Mouse (Mus musculus) ES-Bruce4 (cell line): Measurements from ENCODE around the gene Kirrel3.

Experiments used
- CTCF ChIP-seq: IDR thresholded peaks from one replicate; pipeline ENCODE4 v1.8.1; 2011; ENCODE audit warnings: low read depth, low read length
- POLR2A ChIP-seq: IDR thresholded peaks from one replicate; pipeline ENCODE4 v1.8.1; 2011; ENCODE audit warnings: low read length; ENCODE audit not compliant: insufficient read depth

DNA sequence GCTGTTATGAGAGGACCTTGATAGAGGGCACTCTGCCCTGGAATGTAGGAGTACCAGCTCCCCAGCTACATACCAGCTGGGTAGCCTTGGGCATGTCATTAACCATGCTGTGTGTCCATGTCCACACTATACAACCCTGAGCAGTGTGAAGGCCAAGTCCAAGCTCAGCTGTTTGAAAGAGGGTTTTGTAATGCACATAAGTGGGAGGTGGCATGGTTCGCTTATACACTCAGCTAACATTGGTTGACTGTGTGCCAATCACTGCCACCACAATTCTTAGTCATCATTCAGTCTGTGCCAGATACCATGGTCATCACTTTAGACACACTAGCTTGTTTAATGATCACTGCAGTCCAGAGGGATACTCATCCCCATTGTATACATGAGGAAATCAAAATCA, 436.2 kb downstream of the Kirrel3 start:
- TF ChIP-seq CTCF (no peak), POLR2A (no peak)
